Mouse (Mus musculus) liver, postnatal 0 days (tissue): ENCODE measurements around the gene Hecw2.

Source experiments
- CTCF ChIP-seq: sonication (generic); IDR thresholded peaks from 2 replicates; pipeline ENCODE4 v1.5.1; 2016; ENCODE audit warnings: antibody characterized with exemption, low read depth
- EP300 ChIP-seq: IDR thresholded peaks from 2 replicates; pipeline ENCODE4 v1.6.1; 2016; ENCODE audit warnings: antibody characterized with exemption, low read depth, mild to moderate bottlenecking

GRCm38 (mm10) chr1:53986185-53986892 lies 208.6 kb downstream of the Hecw2 start:
- TF ChIP-seq CTCF (no peak), EP300 (peak; percentile 53)
